Mouse (Mus musculus): ENCODE results near the gene Sprr2d. TPM values are rescaled to one million over a fixed set of nuclear protein-coding genes. Genes with fewer than 3 reads are reported as not detected.

Gene Sprr2d
- not detected for polyA plus RNA-seq (2014; fragmentation: Illumina TruSeq; extraction: RNeasy Lipid Tissue Mini Kit (QIAGEN cat#74804); ENCODE audit: low read depth, low replicate concordance)

DNA sequence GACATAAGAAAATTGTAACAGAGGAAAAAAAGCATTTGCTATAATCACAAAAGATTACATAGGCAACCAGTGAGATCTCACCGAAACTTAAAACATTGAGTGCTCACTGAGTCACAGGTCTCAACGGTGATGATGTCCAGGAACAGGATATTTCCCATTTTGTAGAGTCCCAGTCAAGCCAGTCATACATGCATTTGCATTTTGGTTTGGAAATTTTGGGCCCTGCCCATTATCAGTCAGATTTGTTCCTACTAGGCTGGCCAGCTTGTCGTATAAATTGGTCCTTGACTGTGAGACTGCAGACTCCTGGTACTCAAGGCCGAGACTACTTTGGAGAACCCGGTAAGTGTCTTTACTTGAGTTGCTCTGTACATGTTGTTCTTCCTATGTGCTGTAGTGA is at the start of gene Sprr2d:
Gene Sprr2d (plus strand): TSS at position 301 of the 400 bp plus-strand sequence.

GRCm38 (mm10) chr3:92316320-92316719 is 22.6 kb upstream of the Sprr2d start, which contains the start of gene Sprr2b:
TSS of gene Sprr2b (plus strand) at chr3:92316620.

DNA sequence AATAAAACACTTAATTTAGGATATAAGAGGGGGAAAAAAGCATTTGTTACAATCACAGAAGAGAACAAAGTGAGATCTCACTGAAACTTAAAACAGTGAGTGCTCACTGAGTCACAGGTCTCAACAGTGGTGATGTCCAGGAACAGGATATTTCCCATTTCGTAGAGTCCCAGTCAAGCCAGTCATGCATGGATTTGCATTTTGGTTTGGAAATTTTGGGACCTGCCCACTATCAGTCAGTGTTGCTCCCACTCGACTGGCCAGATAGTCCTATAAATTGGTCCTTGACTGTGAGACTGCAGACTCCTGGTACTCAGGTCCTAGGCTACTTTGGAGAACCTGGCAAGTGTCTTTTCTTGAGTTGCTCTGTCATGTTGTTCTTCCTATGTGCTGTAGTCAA is 12.9 kb downstream of the Sprr2d start, which contains the start of gene Sprr2e:
Gene Sprr2e (plus strand): TSS at position 301 of the 400 bp plus-strand sequence.

DNA sequence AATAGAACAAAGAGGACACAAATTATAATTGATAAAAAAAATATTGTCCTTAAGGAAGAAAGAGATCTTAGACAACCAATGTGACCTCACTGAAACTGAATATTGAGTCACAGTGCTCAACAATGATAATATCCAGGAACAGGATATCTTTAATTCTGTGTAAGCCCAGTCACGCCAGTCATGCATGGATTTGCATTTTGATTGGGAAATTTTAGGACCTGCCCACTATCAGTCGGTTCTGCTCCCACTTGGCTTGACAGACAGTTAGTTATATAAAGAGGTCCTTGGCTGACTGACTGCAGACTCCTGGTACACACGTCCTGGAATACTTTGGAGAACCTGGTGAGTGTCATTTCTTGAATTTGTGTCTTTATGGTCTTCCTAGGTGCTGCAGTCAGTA is 25.9 kb downstream of the Sprr2d start, which contains the start of gene Sprr2f:
Gene Sprr2f (plus strand): TSS at position 301 of the 400 bp plus-strand sequence.

GRCm38 (mm10) chr3:92385385-92385784 is 46.4 kb downstream of the Sprr2d start, which contains the start of gene Sprr2h:
TSS of gene Sprr2h (plus strand) at chr3:92385685.

Other genes starting within 250 kb of the Sprr2d start
- not detected for gene Prr9, start 215.2 kb upstream of the Sprr2d start, polyA plus RNA-seq (2014; fragmentation: Illumina TruSeq; extraction: RNeasy Lipid Tissue Mini Kit (QIAGEN cat#74804); ENCODE audit: low read depth, low replicate concordance)
- gene Lelp1, start 196.4 kb upstream of the Sprr2d start, polyA plus RNA-seq (2014; fragmentation: Illumina TruSeq; extraction: RNeasy Lipid Tissue Mini Kit (QIAGEN cat#74804); ENCODE audit: low read depth, low replicate concordance) = not detected
- gene Sprr2a1, start 123.3 kb upstream of the Sprr2d start, polyA plus RNA-seq (2014; fragmentation: Illumina TruSeq; extraction: RNeasy Lipid Tissue Mini Kit (QIAGEN cat#74804); ENCODE audit: low read depth, low replicate concordance) = not detected
- 0.41 TPM for gene Sprr2a2, start 123.2 kb upstream of the Sprr2d start, polyA plus RNA-seq (2014; fragmentation: Illumina TruSeq; extraction: RNeasy Lipid Tissue Mini Kit (QIAGEN cat#74804); ENCODE audit: low read depth, low replicate concordance)
- gene Sprr2a3, start 53.7 kb upstream of the Sprr2d start, polyA plus RNA-seq (2014; fragmentation: Illumina TruSeq; extraction: RNeasy Lipid Tissue Mini Kit (QIAGEN cat#74804); ENCODE audit: low read depth, low replicate concordance) = not detected
- gene Sprr2b, start 22.5 kb upstream of the Sprr2d start, polyA plus RNA-seq (2014; fragmentation: Illumina TruSeq; extraction: RNeasy Lipid Tissue Mini Kit (QIAGEN cat#74804); ENCODE audit: low read depth, low replicate concordance) = not detected
- gene Sprr2e, start 13.0 kb downstream of the Sprr2d start, polyA plus RNA-seq (2014; fragmentation: Illumina TruSeq; extraction: RNeasy Lipid Tissue Mini Kit (QIAGEN cat#74804); ENCODE audit: low read depth, low replicate concordance) = not detected
- not detected for gene Sprr2f, start 26.0 kb downstream of the Sprr2d start, polyA plus RNA-seq (2014; fragmentation: Illumina TruSeq; extraction: RNeasy Lipid Tissue Mini Kit (QIAGEN cat#74804); ENCODE audit: low read depth, low replicate concordance)
- not detected for gene Sprr2h, start 46.5 kb downstream of the Sprr2d start, polyA plus RNA-seq (2014; fragmentation: Illumina TruSeq; extraction: RNeasy Lipid Tissue Mini Kit (QIAGEN cat#74804); ENCODE audit: low read depth, low replicate concordance)
- gene Sprr2i, start 68.9 kb downstream of the Sprr2d start, polyA plus RNA-seq (2014; fragmentation: Illumina TruSeq; extraction: RNeasy Lipid Tissue Mini Kit (QIAGEN cat#74804); ENCODE audit: low read depth, low replicate concordance) = not detected
- not detected for gene Sprr2j-ps, start 78.9 kb downstream of the Sprr2d start, polyA plus RNA-seq (2014; fragmentation: Illumina TruSeq; extraction: RNeasy Lipid Tissue Mini Kit (QIAGEN cat#74804); ENCODE audit: low read depth, low replicate concordance)
- 10.1 TPM for gene Gm9774, start 90.3 kb downstream of the Sprr2d start, polyA plus RNA-seq (2014; fragmentation: Illumina TruSeq; extraction: RNeasy Lipid Tissue Mini Kit (QIAGEN cat#74804); ENCODE audit: low read depth, low replicate concordance)
- gene Sprr2k, start 93.4 kb downstream of the Sprr2d start, polyA plus RNA-seq (2014; fragmentation: Illumina TruSeq; extraction: RNeasy Lipid Tissue Mini Kit (QIAGEN cat#74804); ENCODE audit: low read depth, low replicate concordance) = not detected
- not detected for gene Sprr1b, start 99.6 kb downstream of the Sprr2d start, polyA plus RNA-seq (2014; fragmentation: Illumina TruSeq; extraction: RNeasy Lipid Tissue Mini Kit (QIAGEN cat#74804); ENCODE audit: low read depth, low replicate concordance)
- gene Sprr3, start 119.6 kb downstream of the Sprr2d start, polyA plus RNA-seq (2014; fragmentation: Illumina TruSeq; extraction: RNeasy Lipid Tissue Mini Kit (QIAGEN cat#74804); ENCODE audit: low read depth, low replicate concordance) = not detected
- gene Sprr1a, start 146.8 kb downstream of the Sprr2d start, polyA plus RNA-seq (2014; fragmentation: Illumina TruSeq; extraction: RNeasy Lipid Tissue Mini Kit (QIAGEN cat#74804); ENCODE audit: low read depth, low replicate concordance) = not detected
- gene Sprr4, start 161.4 kb downstream of the Sprr2d start, polyA plus RNA-seq (2014; fragmentation: Illumina TruSeq; extraction: RNeasy Lipid Tissue Mini Kit (QIAGEN cat#74804); ENCODE audit: low read depth, low replicate concordance) = not detected
- gene 2310046K23Rik, start 195.4 kb downstream of the Sprr2d start, polyA plus RNA-seq (2014; fragmentation: Illumina TruSeq; extraction: RNeasy Lipid Tissue Mini Kit (QIAGEN cat#74804); ENCODE audit: low read depth, low replicate concordance) = not detected
- not detected for gene Ivl, start 234.6 kb downstream of the Sprr2d start, polyA plus RNA-seq (2014; fragmentation: Illumina TruSeq; extraction: RNeasy Lipid Tissue Mini Kit (QIAGEN cat#74804); ENCODE audit: low read depth, low replicate concordance)
- not detected for gene Smcp, start 249.9 kb downstream of the Sprr2d start, polyA plus RNA-seq (2014; fragmentation: Illumina TruSeq; extraction: RNeasy Lipid Tissue Mini Kit (QIAGEN cat#74804); ENCODE audit: low read depth, low replicate concordance)

Measured in adrenal gland, adult 10 weeks (tissue).